ENCODE assay signal across 10 mouse cellular contexts in genomic region chr15:89557996-89558390, GRCm38 (mm10). TPM values are rescaled to one million over a fixed set of nuclear protein-coding genes. Genes with fewer than 3 reads are reported as not detected.
DNase-seq lines count a peak whose midpoint lies in the region; ATAC-seq and TF ChIP-seq lines count a peak whose summit lies in the region.
"Had no signal": no experiment of that assay in that cellular context is flagged by ENCODE, and none has a peak within 500 bp of the region (broad histone marks: within the 10 kb centered on the region; RNA-seq: fewer than 3 reads in every experiment).

No protein-coding gene starts in this region.

- H3K4me2 ChIP-seq in lung, postnatal 0 days (replicated peaks; ENCODE audit: low read depth, low read length): peak overlapping the region; percentile 17; the same call in 1 of the 2 replicates
- H3K4me2 ChIP-seq in limb, embryonic 13.5 days (replicated peaks): peak overlapping the region; percentile 57
- H3K4me2 ChIP-seq in stomach, postnatal 0 days (replicated peaks; ENCODE audit: low read depth): peak overlapping the region; percentile 43

- H3K9me3 ChIP-seq in lung, postnatal 0 days (ENCODE audit: low read length): no peaks in the 10 kb centered on the region
- H3K9me3 ChIP-seq in limb, embryonic 13.5 days: no peaks in the 10 kb centered on the region
- H3K9me3 ChIP-seq in stomach, postnatal 0 days (ENCODE audit: control insufficient read depth, low read length): no peaks in the 10 kb centered on the region

- H3K9ac ChIP-seq in lung, postnatal 0 days (replicated peaks; ENCODE audit: low read depth): no peak overlapping the region
- H3K9ac ChIP-seq in limb, embryonic 13.5 days: peak overlapping the region; percentile 52
- no peak overlapping the region for H3K9ac ChIP-seq in stomach, postnatal 0 days (ENCODE audit: low read length)

- no peak for TF ChIP-seq POLR2A in thymus, adult 2 months (IDR thresholded peaks at IDR 0.05; ENCODE audit: control insufficient read depth, extremely low read depth, insufficient read depth, low read length, poor library complexity)

- DNase-seq in cerebellum, postnatal 25 days: peak; percentile 36 to 37
- DNase-seq in cerebellum, postnatal 4 days (ENCODE audit: low spot score in 2 of 2): no peak
- no peak for DNase-seq in lung, postnatal 0 days (ENCODE audit: low spot score)
- DNase-seq in lung, postnatal 25 days (ENCODE audit: low spot score): no peak
- DNase-seq in stomach, postnatal 0 days (ENCODE audit: low spot score): no peak
- DNase-seq in layer of hippocampus, postnatal 36 days: no peak
- DNase-seq in thymus, adult 2 months: no peak
- DNase-seq: lung, postnatal 14 days had no signal

- H3K4me3 ChIP-seq in lung, postnatal 0 days (ENCODE audit: low read depth, low read length): peak overlapping the region; percentile 5; the same call in 1 of the 2 replicates
- peak overlapping the region; percentile 32 for H3K4me3 ChIP-seq in limb, embryonic 13.5 days
- H3K4me3 ChIP-seq in stomach, postnatal 0 days (ENCODE audit: low read depth, low read length): peak overlapping the region; percentile 17
- H3K4me3 ChIP-seq in thymus, adult 2 months (ENCODE audit: control insufficient read depth, insufficient read depth, low read length): no peak overlapping the region

- H3K27ac ChIP-seq in lung, postnatal 0 days (ENCODE audit: low read length): no peak overlapping the region
- no peak overlapping the region for H3K27ac ChIP-seq in limb, embryonic 13.5 days
- H3K27ac ChIP-seq in stomach, postnatal 0 days (replicated peaks): no peak overlapping the region
- no peak overlapping the region for H3K27ac ChIP-seq in thymus, adult 2 months (ENCODE audit: control insufficient read depth, insufficient read depth, low read length)

- no peak for ATAC-seq in lung, postnatal 0 days
- ATAC-seq in limb, embryonic 13.5 days (ENCODE audit: low FRiP score, low read depth): no peak
- ATAC-seq in stomach, postnatal 0 days (ENCODE audit: low FRiP score, low TSS enrichment): no peak

- 27% methylated on average over 33 of the region's 34 CpGs for WGBS in lung, postnatal 0 days
- WGBS in limb, embryonic 13.5 days: 7% methylated on average over 34 of the region's 34 CpGs
- WGBS in stomach, postnatal 0 days: 21% methylated on average over 34 of the region's 34 CpGs
- WGBS in thymus, adult 2 months: 93% methylated on average over 34 of the region's 34 CpGs

- H3K27me3 ChIP-seq in lung, postnatal 0 days (replicated peaks; ENCODE audit: insufficient read depth, low read length): peaks cover 10% of the 10 kb centered on the region; the same call in 1 of the 2 replicates
- peaks cover 52% of the 10 kb centered on the region for H3K27me3 ChIP-seq in limb, embryonic 13.5 days
- H3K27me3 ChIP-seq in stomach, postnatal 0 days (ENCODE audit: control insufficient read depth, insufficient read depth, low read length): no peaks in the 10 kb centered on the region
- H3K27me3 ChIP-seq in thymus, adult 2 months (ENCODE audit: control insufficient read depth, insufficient read depth, low read length): no peaks in the 10 kb centered on the region

- TF ChIP-seq EP300 in lung, postnatal 0 days (IDR thresholded peaks at IDR 0.05): no peak
- TF ChIP-seq EP300 in stomach, postnatal 0 days (optimal IDR thresholded peaks at IDR 0.05): no peak

- no peaks in the 10 kb centered on the region for H3K4me1 ChIP-seq in lung, postnatal 0 days (ENCODE audit: insufficient read depth, low read depth, low read length)
- H3K4me1 ChIP-seq in limb, embryonic 13.5 days: peaks cover 25% of the 10 kb centered on the region
- no peaks in the 10 kb centered on the region; the same call in 1 of the 2 replicates for H3K4me1 ChIP-seq in stomach, postnatal 0 days (replicated peaks; ENCODE audit: control insufficient read depth, insufficient read depth)
- H3K4me1 ChIP-seq in thymus, adult 2 months (replicated peaks; ENCODE audit: control insufficient read depth, insufficient read depth, low read length): no peaks in the 10 kb centered on the region

- no peak for TF ChIP-seq CTCF in lung, postnatal 0 days (IDR thresholded peaks at IDR 0.05)
- no peak for TF ChIP-seq CTCF in stomach, postnatal 0 days (IDR thresholded peaks at IDR 0.05; ENCODE audit: low read depth)
- no peak for TF ChIP-seq CTCF in thymus, adult 2 months (IDR thresholded peaks at IDR 0.05; ENCODE audit: borderline replicate concordance, control insufficient read depth, extremely low read depth, insufficient read depth, low read length, poor library complexity)

- no peaks in the 10 kb centered on the region; the same call in 1 of the 2 replicates for H3K36me3 ChIP-seq in lung, postnatal 0 days (ENCODE audit: insufficient read depth, low read length)
- H3K36me3 ChIP-seq in limb, embryonic 13.5 days: peaks cover 18% of the 10 kb centered on the region
- H3K36me3 ChIP-seq in stomach, postnatal 0 days (ENCODE audit: control insufficient read depth, insufficient read depth, low read length): no peaks in the 10 kb centered on the region
- H3K36me3 ChIP-seq in thymus, adult 2 months (ENCODE audit: control insufficient read depth, insufficient read depth, low read length): no peaks in the 10 kb centered on the region

RNA-seq across cellular contexts. Expression of gene Acr, which starts 10.1 kb away (rescaled TPM):
- polyA plus RNA-seq in lung, postnatal 0 days (2015; fragmentation: Nextera tagmentation; extraction: Ambion mirVana): 0.08 TPM in 1 of 2 replicates, not detected in the other
- 0.17 TPM in 1 of 2 replicates, not detected in the other for polyA plus RNA-seq in limb, embryonic 13.5 days (2015; fragmentation: Nextera tagmentation; extraction: Ambion mirVana)
- polyA plus RNA-seq in stomach, postnatal 0 days (2015; fragmentation: Nextera tagmentation; extraction: Ambion mirVana): 0.08 TPM in 1 of 2 replicates, not detected in the other
- 1 to 10 TPM in 1 of 2 experiments, under 1 TPM in 1; 0.91 to 1.2 TPM for total RNA-seq in layer of hippocampus, postnatal 36 days (2021)
- 0.15 and 0.16 TPM in 2 replicates for polyA plus RNA-seq in thymus, adult 2 months (2012; rRNA removed)
- polyA plus RNA-seq: C2C12 had no signal

RNA-seq across cellular contexts. Expression of gene Rabl2, which starts 33.7 kb away (rescaled TPM):
- polyA plus RNA-seq in lung, postnatal 0 days (2015; fragmentation: Nextera tagmentation; extraction: Ambion mirVana): 23.1 and 24.2 TPM in 2 replicates
- 45.3 and 52.1 TPM in 2 replicates for polyA plus RNA-seq in limb, embryonic 13.5 days (2015; fragmentation: Nextera tagmentation; extraction: Ambion mirVana)
- polyA plus RNA-seq in stomach, postnatal 0 days (2015; fragmentation: Nextera tagmentation; extraction: Ambion mirVana): 13.4 and 14.2 TPM in 2 replicates
- 10 to 100 TPM; 27.1 to 31.2 TPM for total RNA-seq in layer of hippocampus, postnatal 36 days (2021)
- 9.6 and 10.2 TPM in 2 replicates for polyA plus RNA-seq in thymus, adult 2 months (2012; rRNA removed)

RNA-seq across cellular contexts. Expression of gene Shank3, which starts 58.6 kb away (rescaled TPM):
- 1.8 and 2.2 TPM in 2 replicates for polyA plus RNA-seq in lung, postnatal 0 days (2015; fragmentation: Nextera tagmentation; extraction: Ambion mirVana)
- polyA plus RNA-seq in limb, embryonic 13.5 days (2015; fragmentation: Nextera tagmentation; extraction: Ambion mirVana): 2.6 and 2.7 TPM in 2 replicates
- 0.35 and 0.40 TPM in 2 replicates for polyA plus RNA-seq in stomach, postnatal 0 days (2015; fragmentation: Nextera tagmentation; extraction: Ambion mirVana)
- 100 to 1,000 TPM; 244 to 255 TPM for total RNA-seq in layer of hippocampus, postnatal 36 days (2021)
- 6.8 and 8.2 TPM in 2 replicates for polyA plus RNA-seq in thymus, adult 2 months (2012; rRNA removed)

Comparison
In these comparisons a context has a peak if more than half of its experiments do, and no peak if none do; other contexts are left out.
1. DNase-seq: peak in cerebellum, postnatal 25 days (2 of 2); none in cerebellum, postnatal 4 days (0 of 2), lung, postnatal 0 days (single experiment), lung, postnatal 25 days (single experiment), stomach, postnatal 0 days (single experiment), layer of hippocampus, postnatal 36 days (0 of 2) and thymus, adult 2 months (single experiment).
2. Peak in every context shown above with its lines, with median percentiles within 50 percentile points of each other: H3K4me2 ChIP-seq.